Mouse (Mus musculus) E14TG2a.4 (cell line): ENCODE measurements around the gene Bcor.

Experiments
- CTCF ChIP-seq: conservative IDR thresholded peaks from 2 replicates; pipeline ENCODE4 v1.5.1; 2014; ENCODE audit warnings: low read length
- NANOG ChIP-seq: IDR thresholded peaks from 2 replicates; pipeline ENCODE4 v1.6.1; 2014; ENCODE audit warnings: borderline replicate concordance, low read length, mixed read lengths
- POU5F1 ChIP-seq: IDR thresholded peaks from 2 replicates; pipeline ENCODE4 v1.6.1; 2014; ENCODE audit warnings: low read length, borderline replicate concordance

GRCm38 (mm10) chrX:12146263-12146662 is 13.9 kb downstream of the Bcor start:
- TF ChIP-seq CTCF: no peak
- TF ChIP-seq POU5F1: no peak
- TF ChIP-seq NANOG: no peak
